Mouse (Mus musculus) ovary, adult 18-20 months (tissue): ENCODE results near the gene Sox6.

Experiments used
- DNase-seq: peaks from one replicate; pipeline ENCODE4 v3.0.0; 2022; ENCODE audit warnings: low spot score, mixed read lengths

The Sox6 gene

DNA sequence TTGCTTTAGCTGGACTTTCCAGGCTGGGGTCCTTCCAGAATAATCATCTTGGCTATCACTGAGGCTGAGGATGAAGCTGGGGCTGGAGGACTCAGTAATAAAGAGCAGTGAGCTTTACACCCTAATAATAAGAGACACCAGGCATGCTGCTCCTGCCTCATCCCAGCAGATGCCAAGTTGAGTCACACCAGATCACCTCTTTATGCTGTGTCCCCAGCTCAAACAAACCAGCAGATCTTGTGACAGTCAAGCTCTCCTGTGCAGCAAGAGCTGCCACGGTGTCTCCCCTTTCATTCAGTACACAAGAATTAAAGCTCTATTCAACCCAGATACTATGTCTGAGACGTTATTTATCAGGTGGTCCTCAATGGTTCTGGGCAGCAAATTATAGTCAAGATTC lies 560.8 kb downstream of the Sox6 start:
- no peak for DNase-seq

DNA sequence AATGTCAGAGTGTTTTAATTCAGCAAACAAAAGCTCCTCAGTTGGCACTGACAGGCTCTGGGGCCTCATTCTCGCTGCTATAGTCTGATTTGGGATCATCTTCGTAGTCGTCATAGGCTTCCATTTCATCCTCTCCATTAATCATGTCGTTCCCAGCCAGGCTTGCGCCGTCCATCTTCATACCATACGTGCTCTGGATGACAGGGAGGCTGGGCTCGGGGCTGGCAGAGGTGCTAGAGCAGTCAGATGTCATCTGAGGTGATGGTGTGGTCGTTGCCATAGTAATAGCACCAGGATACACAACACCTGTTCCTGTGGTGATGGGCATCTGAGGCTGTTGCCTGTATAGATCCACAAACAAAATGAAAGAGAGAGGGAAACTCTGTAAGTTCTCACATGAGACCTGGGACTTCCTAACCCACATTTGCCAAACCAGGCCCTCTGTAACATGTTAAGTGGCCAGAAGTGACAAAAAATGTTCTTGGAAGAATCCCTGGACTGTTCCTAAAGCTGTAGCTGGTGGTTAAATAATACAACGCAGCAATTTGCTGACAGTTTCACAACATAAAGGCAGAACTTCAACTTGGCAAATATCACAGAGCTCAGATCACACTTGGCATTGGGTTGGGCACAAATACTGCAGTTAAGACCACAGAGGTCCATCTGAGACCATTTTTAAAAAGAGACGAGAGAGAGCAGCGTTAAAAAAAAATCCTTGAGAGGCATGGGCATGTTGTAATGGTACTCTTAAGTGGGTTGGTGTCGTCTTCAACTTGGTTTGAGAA lies 561.5 kb downstream of the Sox6 start:
- no peak for DNase-seq

DNA sequence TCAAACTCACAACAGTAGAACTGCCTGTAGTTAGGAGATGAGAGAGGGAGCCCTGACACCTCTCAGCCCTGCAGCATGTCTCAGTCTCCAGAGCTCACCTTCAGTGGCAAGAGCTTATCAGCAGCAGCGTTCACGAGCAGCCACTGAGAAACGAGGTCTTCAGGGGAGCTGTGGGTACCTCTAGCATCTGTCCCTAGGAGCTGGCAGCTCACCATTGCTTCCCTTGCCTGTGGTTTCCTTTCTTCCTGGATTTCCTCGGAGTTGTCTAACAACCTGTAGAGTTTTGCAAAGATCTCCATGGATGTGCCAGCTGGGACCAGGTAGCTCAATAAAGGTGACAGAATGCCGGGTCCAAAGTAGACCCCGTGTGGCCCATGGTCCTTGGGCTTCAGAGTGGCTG lies 563.4 kb downstream of the Sox6 start:
- DNase-seq: no peak

DNA sequence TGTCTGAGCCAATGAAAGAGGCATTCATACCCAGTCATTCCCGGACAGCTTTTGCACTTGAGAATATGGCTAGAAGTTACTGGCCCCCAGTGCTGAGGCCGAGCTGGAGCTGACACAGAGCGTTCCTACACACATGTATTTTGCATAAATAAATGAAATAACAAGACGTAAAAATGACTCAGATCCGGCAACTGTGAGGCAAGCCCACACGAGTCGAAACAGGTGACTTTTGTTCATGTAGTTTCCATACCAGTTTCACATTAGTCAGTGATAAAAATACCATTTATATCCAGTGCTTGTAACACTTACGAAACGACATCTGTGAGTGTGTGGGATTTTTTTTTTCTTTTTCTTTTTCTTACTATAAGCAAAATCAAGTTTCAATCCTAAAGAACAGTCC lies 564.5 kb downstream of the Sox6 start:
- DNase-seq: no peak

DNA sequence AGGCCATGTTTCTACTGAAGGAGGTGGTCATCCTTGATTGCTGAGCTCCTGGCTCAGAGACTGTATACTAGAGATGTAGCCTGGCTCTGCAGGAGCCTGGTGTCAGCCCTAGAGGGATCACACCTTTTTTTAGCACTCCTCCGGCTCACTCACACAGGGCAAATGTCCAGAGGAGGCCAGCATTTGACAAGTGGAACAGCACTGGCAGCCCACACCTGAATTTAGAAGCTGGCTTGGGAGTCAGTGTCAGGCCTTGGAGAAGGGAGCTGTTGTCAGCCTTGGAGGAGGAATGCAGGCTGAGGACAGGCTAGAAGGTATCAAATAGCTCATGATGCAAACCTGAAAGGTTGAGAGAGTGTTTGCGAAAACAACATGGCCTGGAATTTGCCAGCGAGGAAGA lies 565.7 kb downstream of the Sox6 start:
- no peak for DNase-seq

DNA sequence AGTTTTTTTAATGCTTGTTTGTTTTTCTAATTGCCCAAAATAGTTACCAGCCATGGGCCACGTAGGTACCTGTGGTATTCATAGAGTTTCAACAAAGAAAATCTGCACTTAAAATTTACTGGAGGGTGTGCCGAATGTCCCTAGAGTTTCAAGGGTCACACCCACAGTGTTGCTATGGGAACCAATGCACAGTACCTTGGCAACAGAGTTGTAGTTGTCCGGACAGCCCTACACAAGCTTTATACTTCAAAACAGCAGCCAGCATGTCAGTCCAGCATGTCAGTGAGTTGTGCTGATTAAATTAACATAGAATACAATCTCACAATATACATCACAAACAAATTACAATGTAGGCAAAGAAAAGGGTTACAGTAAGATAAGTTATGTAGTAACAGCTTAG lies 567.1 kb downstream of the Sox6 start:
- DNase-seq: no peak

DNA sequence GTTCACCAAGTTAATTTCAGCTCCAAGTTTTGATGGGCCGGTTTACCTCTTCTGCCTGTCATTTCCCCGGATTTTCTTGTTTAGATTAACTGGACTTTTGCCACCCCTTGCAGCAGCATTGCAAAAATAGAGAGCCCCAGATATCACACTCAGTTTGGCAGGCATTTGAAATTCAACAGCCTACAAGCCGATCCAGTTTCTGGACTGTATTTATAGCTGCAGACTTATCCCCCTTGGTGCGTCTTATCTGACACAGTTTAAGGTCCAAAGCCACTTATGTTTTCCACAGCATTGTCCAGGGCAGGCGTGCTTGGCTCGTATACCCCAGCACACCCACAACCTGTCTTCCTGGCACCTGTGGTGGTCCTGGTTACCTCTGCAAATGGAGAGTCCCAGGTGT lies 571.8 kb downstream of the Sox6 start:
- no peak for DNase-seq

DNA sequence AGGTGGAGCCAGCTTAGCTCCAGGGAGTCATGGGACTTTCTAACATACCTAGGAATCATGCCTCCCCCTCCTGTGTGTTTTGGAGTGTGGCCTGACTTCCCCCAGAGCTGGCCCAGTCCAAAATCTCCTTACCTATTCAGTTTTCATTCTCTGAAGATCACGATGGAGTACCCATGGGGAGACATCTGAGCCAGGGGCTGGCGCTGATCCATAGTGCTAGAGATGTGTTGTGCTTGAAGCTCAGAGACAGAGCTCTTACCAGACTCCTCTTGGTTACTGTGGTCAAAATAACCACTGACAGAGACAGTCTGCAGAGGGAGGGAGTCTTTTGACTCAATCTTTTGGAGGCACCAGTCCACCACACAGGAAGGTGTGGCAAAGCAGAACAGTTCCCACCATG lies 575.2 kb downstream of the Sox6 start:
- DNase-seq: no peak

DNA sequence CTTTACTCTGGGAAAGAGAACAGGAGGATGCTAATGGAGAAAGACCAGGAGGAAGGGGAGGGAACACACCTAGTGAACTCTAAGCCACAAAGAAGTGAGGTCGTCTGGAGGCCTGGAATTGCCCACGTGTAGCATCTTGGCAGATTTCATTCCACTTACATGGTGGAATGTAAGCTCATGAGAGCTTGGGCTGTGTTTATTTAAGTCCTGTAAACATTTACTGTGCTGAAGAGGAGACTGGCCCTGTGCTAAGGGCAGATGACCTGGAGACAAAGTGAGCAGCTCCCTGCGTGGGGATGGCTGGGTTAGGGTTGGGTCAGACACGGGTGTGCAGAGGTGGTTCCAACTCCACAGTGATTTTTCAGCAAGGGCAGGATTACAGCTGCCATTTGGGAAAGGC lies 576.3 kb downstream of the Sox6 start:
- DNase-seq: no peak

DNA sequence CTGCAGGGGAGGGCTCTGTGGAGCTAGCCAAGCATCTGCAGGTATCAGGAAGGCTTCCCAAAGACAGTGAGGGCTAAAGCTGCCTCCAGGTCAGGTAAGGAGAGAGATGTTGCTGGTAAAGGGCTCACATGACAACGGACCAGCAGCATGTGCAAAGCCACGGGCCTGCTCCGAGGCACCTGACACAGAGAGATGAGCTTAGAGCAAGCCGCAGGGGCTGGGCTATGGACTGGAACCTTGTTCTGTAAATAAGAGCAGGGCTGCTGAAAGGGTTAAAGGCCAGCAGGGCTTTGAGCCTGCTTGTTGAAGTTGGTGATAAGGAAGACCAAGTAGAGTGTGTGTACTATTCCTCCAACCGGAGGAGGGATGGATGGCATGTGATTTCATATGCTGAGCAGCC lies 583.6 kb downstream of the Sox6 start:
- no peak for DNase-seq

DNA sequence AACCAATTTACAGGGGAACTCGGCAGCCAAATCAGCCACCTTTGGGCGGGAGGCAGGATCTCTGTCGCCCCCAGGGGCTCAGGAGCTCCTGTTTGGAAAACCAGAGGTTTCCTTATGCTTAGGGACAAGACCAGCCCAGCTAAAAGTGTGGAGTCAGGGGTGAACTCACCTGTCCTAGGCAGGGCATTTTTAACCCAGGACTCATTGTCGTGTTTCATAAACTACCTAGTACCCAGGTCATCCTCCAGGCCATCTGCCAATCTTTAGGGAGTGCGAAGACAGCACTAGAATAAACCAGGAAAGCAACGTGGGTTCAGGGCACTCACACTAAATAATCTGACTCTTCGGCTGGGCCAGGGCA lies 584.9 kb downstream of the Sox6 start:
- DNase-seq: no peak

DNA sequence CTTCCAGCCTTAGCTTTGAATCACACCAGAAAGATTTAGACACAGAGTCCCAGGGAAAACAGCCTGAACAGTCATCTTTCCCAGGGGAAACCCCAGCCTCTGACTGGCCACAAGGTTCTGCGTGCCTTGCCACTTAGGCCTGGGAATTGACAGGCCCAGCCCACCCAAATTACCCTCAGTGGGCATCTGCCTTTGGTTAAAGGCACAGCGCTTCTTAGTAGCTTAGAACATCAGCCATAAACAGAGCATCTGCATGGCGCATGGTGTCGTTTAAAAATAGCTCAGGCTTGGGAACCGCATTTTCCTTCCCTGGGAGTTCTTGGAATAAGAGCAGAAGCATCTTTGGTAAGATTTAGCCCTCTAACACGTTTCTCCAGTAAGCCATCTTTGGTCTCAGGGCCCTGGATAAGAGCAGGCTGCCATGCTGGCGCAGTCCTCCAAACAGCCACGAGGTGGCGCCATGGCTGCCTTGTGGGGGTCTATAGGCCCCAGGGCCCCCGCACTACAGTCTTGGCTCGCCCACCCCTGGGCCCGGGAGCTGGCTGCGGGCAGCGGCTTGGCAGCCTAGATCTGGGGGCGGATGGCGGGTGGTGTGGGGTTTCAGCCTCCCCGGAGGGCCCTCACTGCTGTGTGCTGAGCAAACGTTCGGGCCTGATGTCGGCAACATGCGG lies 585.4 kb downstream of the Sox6 start:
- no peak for DNase-seq

DNA sequence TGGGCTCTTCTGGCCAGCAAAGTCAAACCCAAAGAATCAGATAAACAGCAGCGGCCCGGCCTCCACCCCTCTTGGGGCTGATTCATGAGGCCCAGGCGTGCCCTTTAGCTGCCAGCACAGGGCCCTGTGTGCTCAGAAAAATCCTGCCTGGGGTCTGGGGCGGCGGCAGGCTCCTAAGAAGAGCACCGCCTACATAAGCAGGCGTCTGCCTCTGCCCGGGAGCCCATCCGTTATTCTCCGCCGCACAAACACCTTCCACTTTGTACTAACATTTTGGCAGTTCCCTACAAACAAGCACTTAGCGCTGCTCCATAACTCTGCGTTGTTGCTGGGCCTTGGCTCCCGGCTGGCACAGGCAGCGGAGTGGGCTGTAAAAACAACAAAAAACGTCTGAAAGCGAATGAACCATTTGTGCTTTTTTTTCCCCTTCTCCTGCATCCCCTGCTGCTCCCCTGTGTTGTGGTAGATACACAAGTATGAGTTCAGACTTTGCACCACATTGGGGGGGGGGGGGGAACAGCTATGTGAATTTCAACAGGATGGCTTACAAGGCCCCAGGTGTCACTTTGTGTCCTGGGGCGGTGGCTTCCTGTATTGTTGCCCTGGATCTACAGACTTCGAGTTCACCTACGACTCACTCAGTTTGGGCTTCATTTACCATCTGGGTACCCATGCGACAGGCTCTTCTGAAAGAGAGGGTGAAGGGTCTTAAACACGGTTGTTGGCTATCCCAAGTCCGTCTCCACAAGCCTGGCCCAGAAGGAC lies 588.0 kb downstream of the Sox6 start:
- DNase-seq: no peak

DNA sequence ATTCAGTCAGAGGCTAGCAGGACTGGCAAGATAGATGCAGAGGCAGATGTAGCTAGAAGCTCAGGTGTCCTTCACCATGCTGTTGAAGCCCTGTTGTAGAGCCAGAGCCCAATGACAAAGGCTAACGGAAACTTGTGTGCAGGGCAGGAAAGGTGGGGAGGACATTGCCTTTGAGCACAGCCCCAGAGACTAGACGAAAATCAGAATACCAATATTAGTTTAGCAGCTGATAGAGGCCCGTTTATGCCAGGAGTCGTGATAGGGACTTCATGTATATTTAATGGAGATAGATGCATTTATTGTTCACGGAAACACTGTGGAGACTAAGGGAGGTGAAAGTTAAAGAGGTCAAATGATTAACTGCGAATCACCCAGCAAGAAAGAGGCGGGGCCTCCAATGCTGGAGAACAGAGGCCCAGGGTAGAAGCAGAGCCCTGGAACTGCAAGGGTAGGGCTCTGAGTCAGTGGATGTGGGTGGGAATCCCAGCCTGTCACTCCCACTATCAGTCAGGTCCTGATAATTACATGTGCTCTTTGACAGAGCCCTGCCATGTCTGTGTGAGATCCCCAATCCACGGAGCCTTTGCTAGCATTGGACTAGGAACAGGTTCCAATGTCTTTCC lies 590.1 kb downstream of the Sox6 start:
- no peak for DNase-seq

DNA sequence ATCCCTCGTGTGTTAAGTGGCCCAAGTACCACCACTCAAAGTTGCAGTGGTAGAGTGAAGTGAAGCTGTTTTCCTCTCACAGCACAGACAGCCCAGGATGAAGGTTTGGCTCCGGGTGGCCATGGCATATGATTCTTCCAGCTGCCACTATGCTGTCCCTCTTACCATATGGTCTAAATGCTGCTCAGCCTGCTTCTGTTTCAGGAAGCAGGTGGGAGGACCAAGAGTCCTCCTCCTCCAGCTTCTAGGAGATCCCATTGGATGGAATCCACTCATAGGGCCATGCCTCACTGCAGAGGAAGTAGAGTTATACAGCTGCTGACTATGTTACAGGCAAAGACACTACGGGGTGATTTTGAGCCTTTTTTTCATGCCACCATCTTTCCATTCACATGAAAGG lies 591.5 kb downstream of the Sox6 start:
- DNase-seq: no peak

DNA sequence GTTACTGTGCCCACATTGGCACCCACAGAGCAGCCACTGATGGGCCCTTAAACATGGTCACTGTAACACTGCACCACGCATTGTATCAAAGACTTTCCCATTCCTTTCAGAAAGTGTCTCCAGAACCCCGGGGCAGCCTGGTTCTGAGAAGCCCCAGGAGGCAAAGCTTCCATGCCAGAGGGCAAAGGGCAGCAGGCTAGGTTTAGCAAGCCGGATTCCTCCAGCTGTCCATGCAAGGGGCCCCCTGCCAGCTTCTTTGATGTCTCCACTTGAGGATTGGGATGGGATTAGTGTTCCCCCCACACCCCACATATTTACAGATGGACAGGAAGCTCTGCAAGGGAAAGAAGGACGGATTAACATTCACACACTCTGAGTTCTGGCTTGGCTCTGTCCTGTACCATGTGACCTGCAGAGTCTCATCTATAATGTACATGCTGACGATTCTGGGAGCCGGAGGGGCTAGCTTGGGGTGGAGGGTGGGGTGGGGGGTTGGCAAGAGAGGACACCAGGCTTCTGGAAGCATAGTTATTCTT lies 592.0 kb downstream of the Sox6 start:
- DNase-seq: no peak

DNA sequence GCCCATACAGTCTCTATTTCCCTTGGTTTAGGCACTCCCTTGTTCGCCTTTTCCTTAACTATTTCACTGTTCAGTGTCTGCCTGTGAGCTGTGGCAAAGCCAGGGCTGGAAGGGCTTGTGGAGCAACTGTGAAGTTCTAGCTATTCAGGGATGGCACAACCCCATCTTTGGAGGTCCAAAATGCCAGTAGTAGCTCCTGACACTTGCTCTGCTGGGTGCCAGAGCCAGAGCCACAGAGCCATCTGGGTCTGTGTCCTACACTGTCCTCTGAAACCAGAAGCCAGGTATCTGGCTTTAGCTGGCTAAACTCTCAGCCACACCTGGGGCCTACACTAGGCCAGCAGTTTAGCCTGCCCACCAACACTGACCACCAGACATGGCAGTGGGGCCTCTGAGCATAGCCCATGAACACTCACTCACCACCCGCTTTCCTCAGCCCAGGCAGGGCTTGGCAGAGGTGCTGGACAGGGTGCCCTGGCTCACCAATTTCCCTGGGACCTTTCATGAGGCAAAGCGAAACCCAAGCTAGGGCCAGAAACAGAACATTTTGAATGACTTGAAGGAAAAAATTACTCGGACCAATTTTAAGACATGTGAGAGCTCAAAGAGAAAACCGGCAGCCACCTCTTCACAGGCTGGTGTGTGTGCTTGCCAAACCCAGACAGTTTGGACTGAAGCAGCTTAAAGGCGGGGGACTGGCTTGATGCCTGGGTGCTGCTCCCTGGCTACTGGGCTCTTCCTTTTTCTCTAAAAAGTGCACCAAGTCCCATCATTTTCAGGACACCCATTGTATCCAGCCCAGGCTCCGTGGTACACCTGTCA lies 612.2 kb downstream of the Sox6 start:
- DNase-seq: no peak

DNA sequence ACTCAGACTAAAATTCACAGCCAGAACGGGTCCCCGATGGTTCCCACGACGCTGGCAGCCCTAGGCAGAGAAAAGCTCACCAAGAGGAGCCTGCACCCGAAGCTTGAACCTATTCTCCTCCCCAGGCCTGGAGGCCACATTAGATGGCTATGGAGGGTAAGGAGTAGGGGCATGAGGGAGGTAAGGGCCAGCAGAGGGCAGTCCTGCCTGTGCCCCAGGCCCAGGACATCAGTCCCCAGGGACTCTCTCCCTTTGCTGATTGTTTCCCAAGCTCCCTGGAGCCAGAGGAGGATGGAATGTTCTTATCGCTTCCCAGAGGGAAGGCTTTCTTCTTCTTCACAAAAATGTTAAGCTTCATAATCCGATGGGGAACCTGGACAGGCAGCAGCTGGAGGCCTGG lies 615.8 kb downstream of the Sox6 start:
- DNase-seq: no peak

DNA sequence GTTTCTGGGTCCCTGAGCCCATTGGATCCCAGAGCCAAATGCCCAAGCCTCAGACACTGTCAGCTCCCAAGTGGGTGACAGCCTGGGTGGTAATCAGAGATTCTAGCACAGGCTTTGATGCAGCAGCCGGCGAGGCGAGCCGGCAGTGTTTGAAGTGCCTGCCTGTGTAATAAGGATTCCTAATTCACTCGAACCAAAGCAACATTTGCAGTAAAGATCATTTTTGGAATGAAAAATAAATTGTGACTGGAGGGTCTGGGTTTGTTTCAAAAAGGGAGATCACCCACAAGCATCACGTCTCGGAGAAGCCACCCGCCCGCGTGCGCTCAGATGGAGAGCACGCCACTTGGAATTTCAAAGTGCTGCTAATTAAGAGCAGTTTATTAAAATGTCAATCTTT lies 617.6 kb downstream of the Sox6 start:
- DNase-seq: no peak
